Mouse (Mus musculus): ENCODE data around the gene Fchsd2.

GRCm38 (mm10) chr7:101163878-101164277 lies 71.2 kb downstream of the Fchsd2 start:
- TF ChIP-seq CTCF (IDR thresholded peaks at IDR 0.05; ENCODE audit: low read depth, low read length) = no peak
- TF ChIP-seq POLR2AphosphoS5 (IDR thresholded peaks at IDR 0.05; ENCODE audit: insufficient replicate concordance, low read depth, low read length) = no peak
- TF ChIP-seq TAL1 (conservative IDR thresholded peaks at IDR 0.05; ENCODE audit: low read depth, low read length) = no peak
- no peak for TF ChIP-seq GATA1 (IDR thresholded peaks at IDR 0.05; ENCODE audit: borderline replicate concordance, low read length)

All from G1E (cell line).